Mouse (Mus musculus) G1E-ER4 (cell line): ENCODE data around the gene Hdac5. TPM values are rescaled to one million over a fixed set of nuclear protein-coding genes. Genes with fewer than 3 reads are reported as not detected.

Experiments used
- GATA1 ChIP-seq: IDR thresholded peaks from one replicate; pipeline ENCODE4 v1.8.0; 2012; ENCODE audit warnings: low read length, inconsistent platforms
- polyA plus RNA-seq: library from polyadenylated mRNA; stranded (reverse); fragments of >175 nt; gene quantifications from 2 replicates; pipeline ENCODE4 v1.2.3, GENCODE M21; 2012

Gene Hdac5
- polyA plus RNA-seq = 34.9 and 38.8 TPM in 2 replicates

DNA sequence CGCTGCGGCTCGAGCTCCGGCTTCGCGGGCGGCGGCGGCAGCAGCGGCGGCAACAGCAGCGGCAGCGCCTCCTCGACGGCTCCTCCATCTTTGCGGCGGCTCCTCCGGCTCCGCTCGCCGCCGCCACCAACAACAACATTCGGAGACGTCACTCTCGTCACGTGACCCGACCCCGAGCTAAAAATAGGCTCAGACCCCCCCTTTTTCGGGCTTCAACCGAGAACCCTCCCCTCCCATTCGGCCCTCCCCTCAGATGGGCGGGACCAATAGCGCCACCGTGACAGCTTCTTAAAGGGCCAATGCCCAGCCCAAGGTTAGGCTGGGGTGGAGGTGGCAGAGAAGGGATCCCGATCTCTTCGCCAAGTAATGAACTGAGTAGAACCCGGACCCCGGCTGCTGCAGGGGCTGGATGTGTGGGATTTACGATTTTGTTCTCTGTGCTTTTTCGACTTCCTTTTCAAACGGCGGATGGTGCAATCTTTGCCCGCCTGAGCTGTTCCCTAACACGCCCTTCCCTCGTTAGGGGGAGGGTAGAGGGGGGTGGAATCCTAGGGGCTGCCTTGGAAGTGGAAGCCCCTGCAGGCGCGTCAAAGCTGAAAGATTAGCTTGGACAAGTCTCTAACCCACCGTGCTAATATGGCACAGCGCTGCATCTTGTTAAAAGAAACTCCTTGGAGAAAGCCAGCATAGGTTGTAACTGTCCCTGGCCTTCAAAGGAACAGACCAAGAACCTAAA is at the start of gene Hdac5:
Gene Hdac5, minus strand, starts transcription at position 161 of the 736 bp plus-strand sequence.
- no peak for TF ChIP-seq GATA1

- no peak for TF ChIP-seq GATA1
Observed at GRCm38 (mm10) chr11:102279595-102279994, 49.6 kb upstream of the Hdac5 start.

GRCm38 (mm10) chr11:102277754-102278153 is 47.8 kb upstream of the Hdac5 start:
- TF ChIP-seq GATA1 = no peak

- no peak for TF ChIP-seq GATA1
Observed at GRCm38 (mm10) chr11:102276411-102276915, 46.5 kb upstream of the Hdac5 start.

DNA sequence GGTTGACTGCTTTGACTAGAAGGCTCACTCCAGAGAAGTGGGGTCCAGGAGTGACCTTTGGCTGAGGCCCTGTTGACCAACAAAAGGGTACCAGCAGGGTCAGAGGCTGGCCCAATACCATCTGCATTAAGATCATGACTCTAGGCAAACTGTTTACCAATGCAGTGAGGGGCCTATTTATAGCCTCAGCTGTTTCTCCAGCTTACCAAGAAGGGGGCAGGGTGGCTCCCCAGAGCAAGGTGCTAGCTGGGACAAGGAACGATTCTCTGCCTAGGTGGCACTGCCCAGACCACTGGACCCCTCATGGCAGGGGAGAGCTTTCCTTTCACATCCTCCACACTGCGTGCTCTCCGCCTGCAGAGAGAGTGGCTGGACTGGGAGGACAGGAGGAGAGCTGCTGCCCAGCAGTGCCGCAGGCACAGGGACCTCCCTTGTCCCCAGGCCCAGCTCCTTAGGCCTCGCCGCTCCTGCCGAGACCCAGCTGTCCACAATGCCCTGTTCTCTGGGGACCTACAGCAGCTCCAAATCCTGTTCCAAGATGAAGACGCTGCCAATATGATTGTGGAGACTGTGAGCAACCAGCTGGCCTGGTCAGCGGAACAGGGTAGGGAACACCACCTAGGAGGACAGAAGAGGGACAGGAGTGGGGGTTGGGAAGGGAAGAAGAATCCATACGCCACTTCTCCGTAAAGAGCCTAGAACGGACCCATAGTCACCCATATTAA is 38.7 kb upstream of the Hdac5 start, which contains the start of gene Asb16:
Gene Asb16, plus strand, starts transcription at position 224 of the 725 bp plus-strand sequence.
- TF ChIP-seq GATA1 = no peak

GRCm38 (mm10) chr11:102267480-102267879 is 37.5 kb upstream of the Hdac5 start:
- TF ChIP-seq GATA1 = no peak

DNA sequence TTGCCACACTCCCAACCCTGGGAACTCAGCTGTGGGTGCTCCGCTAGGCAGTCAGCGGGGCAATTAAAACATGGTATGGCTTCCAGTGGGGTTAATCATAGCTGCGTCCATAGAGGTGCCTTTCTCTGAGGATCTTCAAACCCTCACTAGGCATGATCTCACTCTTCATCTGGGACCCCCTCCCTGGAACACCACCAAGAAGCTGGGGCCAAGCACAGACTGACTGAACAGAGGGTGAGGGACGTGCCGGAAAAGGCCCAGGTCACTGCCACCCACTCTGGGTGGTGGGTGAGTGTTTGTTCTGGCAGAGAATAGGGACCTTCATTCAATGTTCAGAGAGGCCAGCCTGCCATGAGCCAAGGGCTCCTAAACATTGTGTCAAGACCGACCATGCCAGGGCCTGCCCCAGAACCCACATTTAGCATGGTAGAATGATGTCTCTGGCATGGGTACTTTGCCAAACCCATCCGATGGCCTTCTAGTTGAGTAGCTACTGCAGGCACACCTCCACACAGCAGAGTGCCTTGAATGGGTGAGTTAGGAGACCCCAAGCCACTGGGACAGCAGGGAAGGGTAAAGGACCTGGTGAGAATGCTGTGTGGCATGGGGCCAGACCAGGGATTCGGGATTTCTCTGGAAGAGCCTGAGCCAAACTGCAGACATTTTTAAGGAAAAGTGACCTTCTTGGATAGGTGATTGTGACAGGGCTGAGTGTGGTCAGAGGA is 36.8 kb upstream of the Hdac5 start:
- TF ChIP-seq GATA1 = no peak

DNA sequence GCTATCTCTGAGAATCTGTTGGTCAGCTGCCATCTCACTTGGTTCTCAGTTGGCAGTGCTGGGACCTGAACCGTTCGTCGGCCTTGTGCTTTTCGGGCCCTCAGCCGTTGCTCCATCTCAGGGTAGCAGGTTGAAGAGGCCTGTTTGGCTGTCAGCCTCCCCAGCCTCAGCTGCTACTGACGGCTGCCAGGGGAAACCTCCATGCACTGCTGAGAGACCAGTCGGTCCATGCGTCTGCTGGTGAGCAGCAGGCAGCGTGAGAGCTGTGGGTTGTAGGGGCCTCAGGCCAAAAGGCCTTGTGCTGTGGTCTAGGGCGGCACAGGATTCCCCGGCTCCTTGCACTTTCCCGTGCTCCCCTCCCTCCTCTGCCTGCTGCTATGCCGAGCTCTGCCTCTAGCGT is 35.9 kb upstream of the Hdac5 start:
- TF ChIP-seq GATA1 = no peak

- TF ChIP-seq GATA1 = no peak
Observed at GRCm38 (mm10) chr11:102263211-102263610, 33.2 kb upstream of the Hdac5 start.

- TF ChIP-seq GATA1 = no peak
Observed at GRCm38 (mm10) chr11:102258521-102258920, 28.6 kb upstream of the Hdac5 start.

- TF ChIP-seq GATA1 = no peak
Observed at GRCm38 (mm10) chr11:102258095-102258494, 28.1 kb upstream of the Hdac5 start.

GRCm38 (mm10) chr11:102257514-102257913 is 27.5 kb upstream of the Hdac5 start:
- no peak for TF ChIP-seq GATA1

- no peak for TF ChIP-seq GATA1
Observed at GRCm38 (mm10) chr11:102249351-102250090, 19.6 kb upstream of the Hdac5 start.

DNA sequence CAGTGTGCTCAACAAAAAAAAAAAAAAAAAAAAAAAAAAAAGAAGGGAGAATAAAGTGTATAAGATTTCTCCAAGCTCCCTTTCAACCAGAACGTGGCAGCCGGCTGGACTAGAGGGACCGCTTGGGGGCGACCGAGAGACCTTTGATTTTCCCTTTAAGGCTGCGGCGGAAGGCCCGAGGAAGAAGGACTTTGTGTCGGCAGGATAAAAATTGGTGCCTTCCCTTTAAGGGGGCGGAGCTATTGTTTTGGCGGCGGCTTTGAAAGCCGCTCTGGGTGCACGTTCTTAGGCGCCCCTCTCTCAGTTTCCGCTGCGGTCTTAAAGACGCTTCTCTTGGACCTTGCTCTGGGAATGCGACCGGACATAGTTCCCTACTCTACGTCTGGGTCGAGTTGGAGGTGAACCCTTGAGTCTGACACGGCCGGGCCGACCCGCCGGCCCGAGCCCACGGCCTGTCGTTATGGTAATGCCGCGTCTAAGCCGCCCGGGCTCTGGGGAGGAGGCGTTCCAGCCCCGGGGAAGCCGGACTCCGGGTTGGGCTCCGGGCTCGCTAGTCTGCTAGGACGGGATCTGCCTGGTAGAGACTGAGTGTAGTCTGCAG is 18.8 kb upstream of the Hdac5 start, which contains the start of gene BC030867:
Gene BC030867, plus strand, starts transcription at position 253 of the 601 bp plus-strand sequence.
- no peak for TF ChIP-seq GATA1

GRCm38 (mm10) chr11:102246871-102247270 is 16.9 kb upstream of the Hdac5 start:
- no peak for TF ChIP-seq GATA1
